Mouse (Mus musculus): ENCODE results near the gene Ptprr.

DNA sequence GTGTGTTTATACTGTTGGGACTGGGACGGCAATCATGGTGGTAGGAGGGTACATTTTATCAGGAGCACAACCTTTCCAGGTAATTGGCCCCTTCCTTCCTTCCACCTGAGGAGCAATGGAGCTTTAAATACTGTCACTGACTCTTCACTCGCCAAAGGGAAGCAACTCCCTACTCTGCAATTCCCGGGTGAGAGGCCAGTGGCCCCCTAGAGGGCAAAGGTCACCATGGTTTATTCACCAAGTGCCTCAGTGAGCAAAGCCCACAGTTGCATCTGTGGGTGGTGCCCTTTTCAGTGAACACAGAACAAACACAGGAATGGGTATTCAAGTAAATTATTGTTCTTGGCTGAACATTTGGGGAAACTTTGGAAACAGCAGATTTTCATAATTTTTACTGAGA is 194.1 kb downstream of the Ptprr start:
- TF ChIP-seq CTCF (IDR thresholded peaks at IDR 0.05; ENCODE audit: borderline replicate concordance, control insufficient read depth, extremely low read depth, insufficient read depth, low read length, poor library complexity), result no peak
- no peak for TF ChIP-seq POLR2A (IDR thresholded peaks at IDR 0.05; ENCODE audit: control insufficient read depth, extremely low read depth, insufficient read depth, low read length, poor library complexity)

Data from thymus, adult 2 months (tissue).